Mouse (Mus musculus) megakaryocyte progenitor cell, adult 5-6 weeks (primary cell): ENCODE measurements around the gene Dact2. TPM values are rescaled to one million over a fixed set of nuclear protein-coding genes. Genes with fewer than 3 reads are reported as not detected.

Experiments used
- ATAC-seq: replicated peaks from 2 replicates; pipeline ENCODE4 v1.8.0; 2016; ENCODE audit warnings: mild to moderate bottlenecking, moderate TSS enrichment, inconsistent platforms; ENCODE audit not compliant: poor library complexity
- total RNA-seq, 2 experiments: library from RNA; stranded (forward) in 1 of 2; stranded (reverse) in 1 of 2; fragments of 157-497, 149-512 nt in 1 of 2; fragments of 200-1000 nt in 1 of 2; gene quantifications; 2 replicates each; pipeline versions ENCODE4 v1.2.3 to v1.2.4; 2015 to 2017

The Dact2 gene
- total RNA-seq, 2 experiments from 2014 or later, result not detected

DNA sequence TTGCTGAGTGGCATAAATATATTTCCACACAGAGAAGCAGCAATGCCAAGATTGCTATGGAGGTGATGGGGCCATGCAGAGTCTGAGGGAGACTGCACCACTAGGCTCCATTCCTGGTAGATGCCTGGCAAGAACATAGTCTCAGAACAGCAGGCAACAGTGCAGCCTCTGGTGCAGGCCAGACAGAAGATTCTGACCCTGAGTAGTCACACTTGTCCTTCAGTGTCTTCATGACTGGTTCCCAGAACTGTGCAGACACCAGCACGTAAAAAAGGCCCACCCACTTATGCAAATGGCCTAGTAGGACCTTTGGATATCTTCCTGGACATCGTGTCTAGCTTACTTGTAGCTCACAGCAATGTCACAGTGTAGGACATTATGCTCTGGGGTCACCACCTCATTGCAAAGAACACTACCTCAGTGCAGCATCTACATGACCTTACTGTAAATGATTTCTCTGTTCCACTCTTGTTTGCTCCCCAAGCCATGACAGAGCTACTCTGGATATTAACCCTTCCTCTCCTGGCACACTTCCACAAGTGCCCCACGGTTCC is 9.9 kb upstream of the Dact2 start:
- no peak for ATAC-seq

DNA sequence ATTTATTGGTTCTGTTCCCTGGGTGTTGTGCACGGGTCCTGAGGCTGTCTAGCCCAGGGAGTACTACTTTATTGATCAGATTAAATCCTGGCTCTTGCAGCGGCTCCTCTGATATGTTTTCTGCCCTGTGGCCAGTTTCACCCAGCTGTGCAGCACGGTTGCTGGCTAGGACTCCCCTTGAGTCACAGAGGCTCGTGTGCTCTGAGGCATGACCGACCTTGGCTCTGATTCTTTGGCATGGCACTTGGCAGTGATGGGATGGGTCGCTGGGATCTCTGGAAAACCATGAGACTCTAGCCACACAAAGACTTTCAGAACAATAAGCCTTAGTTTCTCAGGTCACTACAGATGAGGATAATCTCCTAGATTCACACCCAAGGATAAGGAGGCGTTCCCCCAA is 8.7 kb upstream of the Dact2 start:
- no peak for ATAC-seq

DNA sequence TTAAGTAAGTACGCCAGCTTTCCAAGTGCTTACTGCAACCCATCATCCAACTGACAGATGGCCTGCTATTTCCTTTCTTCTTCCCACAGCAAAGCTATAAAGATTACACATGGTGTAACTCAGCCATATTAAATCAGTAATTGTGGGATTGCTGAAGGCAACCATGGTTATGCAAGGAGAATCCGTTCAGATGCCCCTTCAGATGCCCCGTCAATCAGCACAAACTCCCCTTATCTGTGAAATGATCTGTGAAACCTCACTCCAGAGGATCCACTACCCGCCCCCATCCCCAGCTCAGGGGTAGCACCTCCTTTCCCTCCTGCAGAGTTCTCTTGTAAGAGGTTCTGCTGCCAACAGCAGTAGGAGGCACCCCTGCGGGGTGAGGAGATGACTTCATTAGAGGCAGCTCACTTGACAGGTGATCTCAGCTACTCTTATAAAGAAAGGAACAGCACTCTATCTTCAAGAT is 3.0 kb upstream of the Dact2 start:
- no peak for ATAC-seq

DNA sequence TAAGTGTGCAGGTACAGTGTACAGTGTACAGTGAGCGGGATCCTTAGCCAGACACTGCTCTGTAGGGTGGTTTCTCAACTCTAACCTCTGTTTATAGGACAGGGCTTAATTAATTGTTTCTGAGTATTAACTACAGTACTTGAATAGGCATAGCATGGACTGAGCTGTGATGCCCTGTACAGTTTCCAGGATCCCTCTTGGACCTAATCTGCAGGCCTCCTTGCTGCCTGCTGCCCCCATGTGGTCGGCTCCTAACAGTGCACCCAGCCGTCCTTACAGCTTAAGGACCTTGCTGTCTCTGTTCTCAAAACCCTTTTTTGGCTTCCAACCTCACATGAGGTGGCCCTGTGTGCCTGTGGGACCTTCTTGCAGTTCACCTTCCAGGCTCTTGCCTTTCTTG is 2.0 kb upstream of the Dact2 start:
- ATAC-seq, result peak; percentile 88

DNA sequence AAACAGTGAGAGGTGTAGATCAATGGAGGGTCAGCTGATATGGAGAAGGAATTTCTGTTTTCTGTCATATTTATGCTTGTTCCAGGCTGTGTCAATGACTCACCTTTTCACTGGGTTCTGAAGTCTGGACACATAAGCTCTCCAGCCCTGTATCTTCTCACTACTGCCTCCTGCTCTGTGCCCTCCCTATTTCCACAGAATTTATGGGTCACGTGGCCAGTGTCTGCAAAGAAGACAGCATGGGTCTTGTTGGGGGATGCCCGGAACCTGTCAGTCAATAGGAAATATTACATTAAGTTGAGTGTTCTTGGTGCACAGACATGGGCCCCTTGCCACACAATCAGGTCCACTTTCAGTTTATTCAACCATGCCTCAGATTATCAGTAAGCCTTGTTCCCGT is 1.1 kb upstream of the Dact2 start:
- no peak for ATAC-seq

DNA sequence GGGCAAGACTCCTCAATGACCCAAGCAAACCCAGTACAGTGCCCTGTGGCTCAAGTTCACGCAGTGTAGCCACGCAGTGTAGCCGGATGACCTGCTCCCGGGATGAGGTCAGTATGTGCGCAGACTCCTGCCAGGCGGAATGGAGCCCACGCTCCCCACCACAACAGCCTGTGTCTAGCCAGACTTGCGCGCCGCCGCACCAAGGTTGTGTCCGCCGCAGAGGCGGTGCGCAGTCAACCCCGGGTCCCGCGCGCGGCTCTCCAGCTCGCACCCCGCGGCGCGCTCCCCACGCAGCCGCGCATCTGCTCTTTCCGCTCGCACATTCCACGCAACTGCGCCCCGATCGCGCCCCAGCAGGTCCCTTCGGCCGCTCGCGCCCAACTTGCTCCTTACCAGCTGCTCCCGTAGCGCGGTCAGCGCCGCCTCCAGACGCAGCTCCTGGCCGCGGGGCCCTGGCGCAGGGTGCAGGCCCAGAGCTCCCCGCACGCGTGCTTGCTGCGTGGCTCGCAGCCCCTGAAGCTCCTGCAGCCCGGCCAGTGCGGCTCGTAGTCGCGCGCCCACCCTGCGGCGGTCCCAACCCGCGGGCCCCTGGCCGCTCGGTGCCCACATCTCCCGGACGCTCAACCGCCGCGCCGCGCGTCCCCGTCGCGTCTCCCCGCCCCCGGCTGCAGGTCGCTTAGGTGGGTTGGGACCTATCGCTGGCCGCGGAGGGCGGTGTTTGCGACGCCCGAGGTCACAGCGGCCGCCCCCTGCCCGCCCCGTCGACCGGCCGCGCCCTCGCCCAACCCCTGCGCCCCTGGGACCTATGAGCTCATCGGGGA is 773 bp downstream of the Dact2 start:
- no peak for ATAC-seq

DNA sequence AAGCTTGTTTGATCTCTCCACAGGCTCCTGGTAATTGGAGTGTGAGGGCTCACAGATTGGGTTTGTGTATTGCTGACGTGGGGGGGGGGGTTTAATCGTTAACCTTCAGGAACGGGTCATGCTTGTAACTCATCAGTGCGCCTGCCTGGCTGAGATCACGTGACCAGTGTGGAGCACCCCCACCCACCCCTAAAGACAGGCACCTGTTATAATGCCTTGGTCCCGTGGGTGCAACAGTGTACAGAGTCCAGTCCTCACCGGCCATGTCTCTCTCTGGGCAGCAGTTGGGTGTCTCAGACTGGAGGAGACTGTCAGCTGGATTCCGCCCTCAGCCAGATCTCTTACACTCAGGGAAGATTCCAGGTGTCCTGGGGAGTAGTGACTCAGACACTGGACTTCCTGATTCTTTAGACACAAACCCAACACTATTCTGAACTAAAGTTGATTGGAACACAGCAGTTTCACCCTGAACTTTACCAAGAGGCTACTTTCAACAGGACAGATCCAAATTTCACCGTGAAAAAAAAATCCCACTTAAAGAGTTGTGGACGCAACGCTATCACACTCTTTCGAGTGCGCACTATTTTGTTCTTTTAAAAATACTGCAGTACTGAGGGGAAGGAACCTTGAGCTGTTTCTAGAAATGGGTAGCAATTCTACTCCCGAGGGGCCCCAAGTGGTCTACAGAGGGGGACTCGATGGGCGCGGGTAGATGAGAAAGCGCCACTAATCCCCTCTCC is 1.6 kb downstream of the Dact2 start:
- ATAC-seq, result no peak

DNA sequence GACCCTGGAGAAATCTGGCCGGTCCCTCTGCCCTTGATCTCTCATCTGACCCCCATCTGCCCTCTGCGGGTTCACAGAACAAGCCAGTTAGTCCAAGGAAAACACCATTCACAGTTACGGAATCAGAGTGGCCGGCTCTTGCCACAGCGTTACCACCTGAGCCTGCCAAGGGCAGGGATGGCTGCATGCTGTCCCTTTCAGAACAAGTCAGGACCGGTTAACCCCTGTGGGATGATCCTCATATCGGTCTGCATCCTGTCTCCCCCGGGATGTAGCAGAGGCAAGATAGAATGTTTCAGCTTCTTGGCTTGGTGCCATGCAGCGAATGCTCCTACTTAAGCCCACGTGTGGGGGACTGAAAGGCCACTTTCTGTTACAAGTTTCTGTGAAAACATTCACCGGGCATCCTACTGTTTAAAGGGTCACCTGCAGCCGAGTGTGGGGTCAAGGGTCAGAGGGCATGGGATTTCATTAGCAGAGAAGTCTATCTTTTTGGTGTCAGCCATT is 2.8 kb downstream of the Dact2 start:
- no peak for ATAC-seq

DNA sequence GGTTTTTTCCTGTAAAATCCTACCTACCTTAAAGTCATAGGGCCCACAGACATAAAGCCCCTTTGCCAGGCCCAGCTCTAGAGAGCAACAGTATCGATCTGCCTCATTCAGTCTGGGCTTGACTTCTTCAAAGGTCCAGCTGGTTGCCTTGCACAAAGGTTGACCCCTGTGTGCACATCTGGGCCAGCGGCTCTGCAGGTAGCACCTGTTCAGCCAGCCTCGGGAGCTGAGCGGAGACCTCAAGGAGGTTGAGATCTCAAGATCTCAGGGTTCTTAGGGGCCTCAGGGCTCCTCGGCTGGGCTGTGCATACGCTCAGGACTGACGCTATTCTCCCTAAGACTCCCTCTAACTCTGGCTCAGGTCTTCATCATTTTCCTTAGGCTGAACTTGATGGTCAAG is 3.9 kb downstream of the Dact2 start:
- no peak for ATAC-seq

DNA sequence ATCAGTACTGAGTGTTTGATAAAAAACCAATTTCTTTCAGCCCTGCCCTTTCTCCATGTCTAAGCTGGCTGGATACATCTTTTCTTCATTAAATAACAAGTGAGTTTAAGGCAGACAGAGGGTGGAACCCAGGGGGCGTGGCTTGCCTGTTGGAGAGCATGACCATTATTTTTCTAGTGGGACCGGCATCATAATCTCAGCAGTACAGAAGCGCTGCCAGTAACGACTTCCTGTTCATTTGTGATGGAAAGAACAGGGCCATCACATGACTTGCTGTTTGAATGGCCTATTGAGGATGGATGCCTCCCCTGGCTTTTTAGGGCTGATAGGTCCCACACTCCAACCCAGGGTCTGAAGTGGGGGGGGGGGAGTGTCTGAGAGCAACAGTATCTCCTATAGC is 4.5 kb downstream of the Dact2 start:
- no peak for ATAC-seq

DNA sequence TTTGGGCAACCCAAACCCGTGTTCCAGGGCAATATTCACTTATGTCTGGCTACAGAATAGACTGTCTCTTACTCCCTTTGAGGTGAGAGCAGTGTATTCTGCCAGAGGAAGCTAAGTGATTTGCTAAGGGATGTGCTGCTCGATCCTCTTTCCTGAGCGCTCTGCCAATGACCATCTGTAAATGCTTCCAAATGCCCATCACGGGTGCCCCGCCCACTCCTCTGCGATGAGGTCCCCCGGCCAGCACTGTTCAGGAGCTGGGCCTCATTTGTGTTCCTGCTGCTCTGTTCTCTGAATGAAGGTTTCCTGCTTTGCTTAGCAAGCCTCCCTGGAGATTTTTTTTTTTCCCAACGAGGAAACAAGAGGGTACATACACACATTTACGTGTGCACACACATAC is 11.2 kb downstream of the Dact2 start:
- ATAC-seq, result no peak

DNA sequence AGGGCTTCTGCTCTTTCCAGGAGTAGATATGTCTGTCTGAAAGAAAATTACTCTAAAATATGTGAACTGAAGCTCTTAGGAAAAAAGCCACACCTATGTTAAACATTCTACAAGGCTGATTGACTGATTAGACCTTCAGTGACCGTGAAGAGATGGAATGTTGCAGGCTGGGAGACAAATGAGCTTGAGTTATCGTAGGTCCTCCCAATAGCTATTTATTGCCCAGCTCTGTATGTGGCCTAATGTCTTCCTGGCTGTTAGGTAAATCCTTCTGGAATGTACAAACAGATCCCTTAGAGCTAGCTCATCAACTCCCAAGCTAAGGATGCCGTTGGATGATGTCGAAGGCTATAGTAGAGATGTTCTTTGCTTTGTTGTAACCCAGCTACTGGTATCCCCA is 11.7 kb downstream of the Dact2 start:
- no peak for ATAC-seq

DNA sequence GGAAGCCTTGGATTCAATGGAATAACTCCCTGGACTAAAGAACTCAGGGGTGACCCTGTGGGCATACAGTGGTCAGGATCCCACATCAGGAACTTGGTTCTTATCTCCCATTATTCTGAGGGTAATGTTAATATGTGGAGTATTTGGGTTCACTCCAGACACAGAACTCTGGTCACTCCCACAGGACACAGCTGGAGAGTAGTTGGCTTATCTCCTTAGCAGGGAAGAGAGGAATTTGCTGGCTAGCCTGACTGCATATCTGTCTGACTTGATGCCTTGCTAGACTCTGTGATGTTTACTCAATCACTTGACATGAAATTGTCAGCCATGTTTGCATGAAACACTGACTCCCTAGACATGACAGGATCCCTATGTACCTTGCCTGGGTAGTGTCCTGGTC is 15.6 kb downstream of the Dact2 start:
- no peak for ATAC-seq

DNA sequence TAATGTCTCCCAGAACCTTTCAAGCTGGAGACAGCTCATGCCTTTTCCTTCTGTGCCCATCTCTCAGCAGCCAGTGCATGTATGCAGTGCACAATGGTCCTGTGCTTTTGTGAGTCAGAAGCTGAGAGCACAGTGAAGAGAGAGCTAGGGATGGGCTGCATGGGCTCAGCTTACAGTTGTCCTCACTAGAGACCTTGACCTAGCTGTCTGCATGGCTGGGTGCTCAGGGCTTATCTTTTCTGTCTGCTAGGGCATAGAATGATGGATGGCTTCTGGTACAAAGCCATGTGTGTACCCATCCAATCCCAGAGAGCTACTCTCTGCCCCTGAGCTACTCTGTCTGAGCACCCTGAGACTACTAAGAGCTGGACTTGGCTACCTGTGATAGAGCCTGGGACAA is 17.0 kb downstream of the Dact2 start:
- ATAC-seq, result no peak

DNA sequence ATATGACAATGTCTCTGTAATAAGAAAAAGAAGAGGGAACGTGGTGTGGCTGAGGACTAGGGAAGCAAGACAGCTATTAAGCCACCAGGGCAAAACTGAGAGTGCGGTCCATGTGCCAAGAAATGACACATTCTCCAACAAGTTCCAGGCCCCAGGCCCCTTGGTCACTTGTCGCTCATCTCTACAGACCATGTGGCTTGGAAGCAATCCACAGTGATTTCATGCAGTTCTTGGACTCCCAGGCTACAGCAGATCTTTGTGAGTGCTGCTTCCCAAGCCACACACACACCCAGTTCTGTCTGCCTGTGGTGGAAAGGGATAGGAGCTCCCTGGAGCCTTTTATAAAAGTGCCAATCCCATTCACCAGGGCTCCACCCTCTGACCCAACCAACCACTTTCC is 17.9 kb downstream of the Dact2 start:
- no peak for ATAC-seq

DNA sequence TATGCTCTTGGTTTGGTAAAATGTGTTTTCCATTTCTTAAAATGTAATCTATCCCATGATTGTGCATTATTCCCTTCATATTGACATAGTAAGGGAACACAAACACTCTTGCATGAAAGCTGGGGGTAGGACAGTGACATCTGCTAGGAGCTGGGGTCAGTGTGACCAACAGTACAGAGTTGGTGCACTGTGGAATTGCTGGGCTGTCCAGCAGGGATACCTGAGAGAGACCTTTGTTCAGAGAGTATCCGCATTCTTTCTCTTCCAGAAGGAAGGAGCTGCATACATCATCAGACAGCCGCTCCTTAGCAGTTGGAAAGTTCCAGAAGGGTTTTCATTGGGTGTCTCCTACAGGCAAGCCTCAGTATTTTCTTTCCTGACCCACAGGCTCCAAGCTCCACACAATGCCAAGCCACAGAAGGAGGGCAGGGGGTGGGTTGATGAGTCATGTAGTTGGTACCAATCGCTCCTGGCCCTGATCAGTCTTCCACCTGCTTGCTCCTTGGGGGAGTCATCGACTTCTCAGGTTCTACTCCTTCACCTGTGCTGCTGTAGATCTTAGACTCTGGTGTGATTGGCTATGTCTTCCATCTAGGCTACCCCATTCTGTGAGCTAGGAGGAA is 19.8 kb downstream of the Dact2 start:
- ATAC-seq, result no peak

DNA sequence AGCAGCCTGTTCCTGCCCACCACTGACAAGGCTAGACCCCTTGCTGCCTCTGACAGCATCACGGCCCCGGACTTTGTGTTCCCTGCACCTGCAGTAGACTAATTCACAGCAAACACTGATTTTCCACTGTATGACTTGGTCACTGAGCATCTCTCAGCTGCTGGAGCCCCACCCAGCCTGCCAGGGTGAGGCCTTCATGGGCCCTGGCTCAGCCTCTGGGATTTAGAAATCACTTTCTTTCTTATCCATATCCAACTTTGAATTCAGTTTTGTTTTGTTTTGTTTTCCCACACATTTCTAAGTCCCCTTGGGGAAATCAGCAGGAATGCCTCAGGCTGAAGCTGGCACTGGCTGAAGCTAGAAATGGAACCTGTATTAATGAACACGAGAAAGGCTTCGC is 20.4 kb downstream of the Dact2 start:
- no peak for ATAC-seq

DNA sequence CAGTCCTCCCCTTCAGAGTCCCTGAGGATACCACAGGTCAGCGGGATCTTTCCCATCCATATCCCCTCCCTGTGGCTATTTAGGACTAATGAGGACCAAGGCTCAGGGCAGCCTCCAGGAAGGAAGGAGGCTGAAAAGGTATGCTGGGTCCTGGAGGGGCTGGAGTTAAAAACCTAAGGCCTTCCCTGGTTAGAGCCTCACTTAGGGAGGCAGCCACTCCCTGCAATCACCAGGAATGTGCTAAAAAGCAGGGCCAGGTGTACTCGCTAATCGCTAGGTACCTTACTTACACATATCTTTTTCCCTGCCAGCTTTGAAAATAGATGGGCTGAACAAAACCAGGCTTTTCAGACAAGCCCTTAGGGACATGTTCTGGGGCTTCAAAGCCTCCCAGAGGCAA is 21.2 kb downstream of the Dact2 start:
- no peak for ATAC-seq

DNA sequence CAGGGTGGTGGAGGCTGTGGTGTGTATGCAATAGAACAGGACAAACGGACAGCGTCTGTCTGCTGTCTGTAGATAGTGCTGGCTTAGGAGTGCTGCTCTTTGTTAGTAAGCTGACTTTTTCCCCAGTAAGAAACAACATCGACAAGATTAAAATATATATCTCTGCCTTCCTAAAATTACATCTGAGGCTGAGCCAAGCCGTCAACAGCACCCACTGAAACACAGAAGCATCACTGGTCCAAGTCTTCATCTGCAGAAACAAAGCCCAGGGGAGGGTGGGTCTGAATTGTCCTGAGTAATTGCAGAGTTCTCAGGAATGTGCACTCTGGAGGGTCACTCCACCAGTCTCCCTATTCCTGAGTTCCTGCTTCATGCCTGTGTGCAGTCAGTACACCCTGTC is 25.2 kb downstream of the Dact2 start:
- ATAC-seq, result no peak

DNA sequence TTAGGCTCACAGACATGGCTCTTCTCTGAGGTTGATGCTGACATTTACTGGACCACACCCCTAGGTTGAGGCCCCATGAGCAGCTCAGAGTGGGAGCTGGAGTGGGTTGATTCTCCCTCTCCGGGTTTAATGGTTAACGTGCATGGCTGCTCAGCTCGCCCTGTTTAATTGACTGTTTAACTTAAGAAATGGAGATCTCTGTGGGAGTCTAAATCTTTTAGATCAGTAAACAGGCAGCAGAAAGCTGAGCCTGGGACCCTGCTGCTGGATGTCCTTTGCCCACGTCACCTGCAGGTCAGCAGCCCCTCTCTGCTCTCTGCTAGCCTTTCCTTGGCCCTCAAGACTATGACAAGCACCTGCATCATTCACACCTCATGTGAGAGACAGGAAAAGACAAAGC is 25.6 kb downstream of the Dact2 start:
- no peak for ATAC-seq

DNA sequence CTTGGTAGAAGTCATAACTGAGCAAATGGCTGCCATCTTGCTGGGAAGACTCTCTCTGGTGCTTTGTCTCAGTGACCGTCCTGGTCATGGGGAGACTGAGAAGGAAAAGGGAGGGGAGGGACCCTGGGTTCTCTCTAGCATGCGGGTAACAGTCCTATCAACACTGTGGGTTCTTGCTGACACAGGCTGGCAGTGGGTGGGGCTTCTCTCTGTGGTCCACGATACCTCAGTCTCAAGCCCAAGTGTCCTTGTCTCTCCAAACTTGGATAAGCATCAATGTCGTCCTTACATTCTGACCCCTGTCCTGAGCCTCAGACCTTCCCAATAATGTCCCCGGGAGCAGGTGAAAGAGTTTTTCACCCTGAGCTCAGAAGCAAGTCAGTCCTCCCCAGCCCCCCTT is 26.1 kb downstream of the Dact2 start:
- no peak for ATAC-seq

DNA sequence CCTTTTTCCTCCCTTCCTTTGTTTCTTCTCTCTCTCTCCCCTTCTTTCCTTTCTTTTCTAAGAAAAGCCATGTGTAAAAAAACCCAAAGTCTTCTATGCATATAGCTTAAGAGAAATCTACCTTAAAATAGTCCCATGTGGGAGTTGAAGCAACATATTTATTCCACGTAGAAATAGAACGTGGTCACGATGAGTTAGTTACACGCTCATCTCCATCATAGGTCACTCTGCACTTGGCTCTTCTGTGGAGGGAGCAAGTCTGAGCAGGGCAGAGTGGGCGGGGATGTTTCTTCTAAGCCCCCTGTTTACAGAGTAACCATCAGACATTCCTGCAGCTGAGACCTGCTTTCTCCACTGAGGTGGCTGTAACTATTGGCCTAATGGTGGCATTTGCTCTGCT is 27.1 kb downstream of the Dact2 start:
- no peak for ATAC-seq
